Mouse (Mus musculus) intestine, postnatal 0 days (tissue): ENCODE measurements at regions not wholly inside any gene's neighbourhood (a gene's known extent, or its start where the extent isn't known, plus 50 kb on each side); places are given as distances from the start of the nearest gene placed in this dataset.
A peak's percentile ranks its signal among the peaks of the same experiment; 100 is the strongest.

Experiments used
- ATAC-seq: fragments of 200-750 bp; cut with Nextera tagmentation; 2 replicates; pipeline ENCODE4 v1.8.0; 2017; ENCODE audit warnings: mild to moderate bottlenecking, moderate TSS enrichment, moderate library complexity
- H3K27ac ChIP-seq: fragments of 300-500 bp; sonication (generic); 2 replicates; pipeline ENCODE4 v1.5.1; 2014; ENCODE audit warnings: mild to moderate bottlenecking, low read depth, low read length, moderate library complexity
- H3K27me3 ChIP-seq: fragments of 300-500 bp; sonication (generic); replicated peaks from 2 replicates; pipeline ENCODE4 v1.6.1; 2014; ENCODE audit warnings: low read length, mixed read lengths; ENCODE audit not compliant: control insufficient read depth, insufficient read depth
- H3K36me3 ChIP-seq: fragments of 300-500 bp; sonication (generic); 2 replicates; pipeline ENCODE4 v1.6.1; 2014; ENCODE audit warnings: mild to moderate bottlenecking, moderate library complexity; ENCODE audit not compliant: control insufficient read depth, insufficient read depth
- H3K4me1 ChIP-seq: fragments of 300-500 bp; sonication (generic); replicated peaks from 2 replicates; pipeline ENCODE4 v1.6.1; 2014; ENCODE audit warnings: antibody characterized with exemption, low read length, mixed read lengths; ENCODE audit not compliant: control insufficient read depth, insufficient read depth
- H3K4me2 ChIP-seq: fragments of 300-500 bp; sonication (generic); replicated peaks from 2 replicates; pipeline ENCODE4 v1.6.1; 2014; ENCODE audit warnings: low read depth, mild to moderate bottlenecking, moderate library complexity
- H3K4me3 ChIP-seq: fragments of 300-500 bp; sonication (generic); 2 replicates; pipeline ENCODE4 v1.5.1; 2014; ENCODE audit warnings: low read depth, low read length
- H3K9ac ChIP-seq: fragments of 300-500 bp; sonication (generic); 2 replicates; pipeline ENCODE4 v1.6.1; 2014; ENCODE audit warnings: mild to moderate bottlenecking, low read depth, low read length
- H3K9me3 ChIP-seq: fragments of 300-500 bp; sonication (generic); 2 replicates; pipeline ENCODE4 v1.6.1; 2016; ENCODE audit warnings: mixed run types; ENCODE audit not compliant: control insufficient read depth
- CTCF ChIP-seq: sonication (generic); IDR thresholded peaks from 2 replicates; pipeline ENCODE4 v1.5.1; 2016; ENCODE audit warnings: low read depth, mild to moderate bottlenecking, control low read depth, antibody characterized with exemption, moderate library complexity
- WGBS: fragments of 180-500 bp; shearing (Covaris S2); extraction: QIAGEN DNeasy Blood & Tissue Kit; methylation state at CpG from one replicate; pipeline ENCODE4 v1.1.7; 2014; 5-methylcytosine and 5-hydroxymethylcytosine counted together

GRCm38 (mm10) chr1:19794124-19794523 lies 585.4 kb downstream of the Tfap2b start:
- no peaks in the 10 kb centered on the region for H3K4me1 ChIP-seq
- no peak overlapping the region for H3K27ac ChIP-seq
- no peaks in the 10 kb centered on the region for H3K36me3 ChIP-seq
- 55% methylated on average over 2 of the region's 2 CpGs for WGBS
- H3K9ac ChIP-seq, result no peak overlapping the region
- H3K4me3 ChIP-seq, result no peak overlapping the region
- ATAC-seq, result no peak
- no peaks in the 10 kb centered on the region for H3K9me3 ChIP-seq
- no peak for TF ChIP-seq CTCF
- H3K27me3 ChIP-seq, result no peaks in the 10 kb centered on the region
- H3K4me2 ChIP-seq, result no peak overlapping the region

- Histone ChIP-seq H3K4me2 (no peak overlapping the region), H3K27ac (no peak overlapping the region), H3K9me3 (no peaks in the 10 kb centered on the region), H3K4me3 (no peak overlapping the region), H3K27me3 (no peaks in the 10 kb centered on the region), H3K36me3 (no peaks in the 10 kb centered on the region), H3K9ac (no peak overlapping the region), H3K4me1 (no peaks in the 10 kb centered on the region)
- TF ChIP-seq CTCF, result no peak
- no peak for ATAC-seq
- 85% methylated on average over 3 of the region's 3 CpGs for WGBS
These were observed 617.2 kb downstream of the Tfap2b start for GRCm38 (mm10) chr1:19825887-19826286.

DNA sequence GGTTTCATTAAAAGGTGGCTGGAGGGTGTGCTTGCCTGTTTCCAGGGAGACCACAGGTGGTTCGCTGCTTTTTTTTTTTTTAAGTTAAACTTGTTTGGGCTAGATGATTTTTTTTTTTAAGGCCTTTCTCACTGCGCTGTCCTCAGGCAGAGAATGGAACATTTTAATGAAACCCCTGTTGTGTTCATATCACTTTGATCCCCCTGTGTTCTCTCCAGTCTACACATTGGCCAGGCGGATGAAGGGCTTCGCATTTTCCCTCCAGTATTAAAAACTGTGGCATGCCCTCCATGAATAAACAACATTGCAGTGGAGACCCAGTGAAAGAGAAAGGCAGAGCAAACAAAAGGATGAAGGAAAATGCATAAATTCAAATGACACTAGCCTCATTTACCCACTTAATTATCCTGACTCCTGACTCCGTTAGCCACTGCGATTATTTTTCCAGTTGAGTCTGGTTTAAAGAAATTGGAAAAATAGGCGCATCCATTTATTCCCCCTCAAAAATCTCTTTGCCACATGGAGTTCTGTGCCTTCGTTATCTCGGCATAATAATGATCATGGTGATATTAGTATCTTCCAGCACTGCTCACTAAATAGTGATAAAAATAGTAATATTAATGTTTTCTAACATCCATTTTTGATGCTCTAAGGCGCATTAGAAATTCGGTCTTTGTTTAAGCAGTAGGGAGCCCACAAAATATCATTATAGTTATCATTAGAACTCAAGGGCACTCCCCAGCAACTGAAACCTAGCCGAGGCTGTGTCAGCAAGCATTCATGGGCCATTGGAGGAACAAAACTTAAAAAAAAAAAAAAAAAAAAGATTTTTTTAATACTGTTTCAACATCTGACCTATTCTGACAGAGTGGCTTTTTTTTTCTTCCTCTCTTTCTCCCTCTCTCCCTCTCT lies 618.0 kb downstream of the Tfap2b start:
- Histone ChIP-seq H3K4me1 (no peaks in the 10 kb centered on the region), H3K4me2 (no peak overlapping the region), H3K27me3 (no peaks in the 10 kb centered on the region), H3K27ac (no peak overlapping the region), H3K36me3 (no peaks in the 10 kb centered on the region), H3K9ac (no peak overlapping the region), H3K4me3 (no peak overlapping the region), H3K9me3 (no peaks in the 10 kb centered on the region)
- no peak for TF ChIP-seq CTCF
- 77% methylated on average over 12 of the region's 12 CpGs for WGBS
- no peak for ATAC-seq

GRCm38 (mm10) chr1:19849918-19850317 lies 641.2 kb downstream of the Tfap2b start:
- Histone ChIP-seq H3K27me3 (no peaks in the 10 kb centered on the region), H3K9me3 (no peaks in the 10 kb centered on the region), H3K9ac (no peak overlapping the region), H3K4me3 (no peak overlapping the region), H3K4me2 (no peak overlapping the region), H3K27ac (no peak overlapping the region), H3K36me3 (no peaks in the 10 kb centered on the region), H3K4me1 (no peaks in the 10 kb centered on the region)
- 0 out of 2 replicates have a peak, but pooled peaks have one; percentile 33 for ATAC-seq
- WGBS, result 64% methylated on average over 3 of the region's 3 CpGs
- TF ChIP-seq CTCF, result no peak

DNA sequence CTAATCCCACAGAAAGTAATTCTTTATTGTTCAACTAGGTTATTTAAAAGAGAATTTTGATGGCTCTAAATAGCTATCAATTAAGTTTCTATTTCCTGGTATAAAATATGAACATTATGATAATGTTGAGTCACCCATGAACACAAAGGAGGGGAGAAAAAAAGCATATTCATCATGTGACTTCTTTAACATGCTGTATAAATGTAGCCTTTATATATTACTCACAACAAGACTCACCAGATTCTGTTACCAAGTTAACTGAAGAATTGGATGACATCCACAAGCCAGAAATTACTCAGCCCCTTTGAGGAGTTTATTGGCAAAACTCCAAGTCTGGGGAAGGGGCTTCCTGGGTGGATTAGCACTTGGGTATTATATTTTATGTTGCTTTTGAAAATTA lies 648.5 kb downstream of the Tfap2b start:
- TF ChIP-seq CTCF, result no peak
- Histone ChIP-seq H3K4me2 (no peak overlapping the region), H3K27me3 (no peaks in the 10 kb centered on the region), H3K27ac (no peak overlapping the region), H3K4me3 (no peak overlapping the region), H3K4me1 (no peaks in the 10 kb centered on the region), H3K36me3 (no peaks in the 10 kb centered on the region), H3K9ac (no peak overlapping the region), H3K9me3 (no peaks in the 10 kb centered on the region)
- ATAC-seq, result no peak

- H3K9me3 ChIP-seq, result no peaks in the 10 kb centered on the region
- no peak for TF ChIP-seq CTCF
These were observed 659.8 kb downstream of the Tfap2b start for GRCm38 (mm10) chr1:19868478-19868877.

More at GRCm38 (mm10) chr1:19868478-19868877, 659.8 kb downstream of the Tfap2b start:
- H3K4me1 ChIP-seq, result no peaks in the 10 kb centered on the region
- no peak overlapping the region for H3K4me3 ChIP-seq
- WGBS, result 84% methylated on average over 12 of the region's 12 CpGs
- ATAC-seq, result no peak
- H3K36me3 ChIP-seq, result no peaks in the 10 kb centered on the region
- H3K4me2 ChIP-seq, result no peak overlapping the region
- H3K27me3 ChIP-seq, result no peaks in the 10 kb centered on the region
- H3K9ac ChIP-seq, result no peak overlapping the region
- no peak overlapping the region for H3K27ac ChIP-seq
